Mouse (Mus musculus) liver, embryonic 11.5 days (tissue): ENCODE results near the gene Rdh9. TPM values are rescaled to one million over a fixed set of nuclear protein-coding genes. Genes with fewer than 3 reads are reported as not detected.

Experiments
- ATAC-seq: fragments of 200-750 bp; cut with Nextera tagmentation; replicated peaks from 2 replicates; pipeline ENCODE4 v1.8.0; 2017; ENCODE audit warnings: moderate number of reproducible peaks, mild to moderate bottlenecking, moderate TSS enrichment, moderate library complexity; ENCODE audit not compliant: low FRiP score
- DNase-seq: peaks from one replicate; pipeline ENCODE4 v3.0.0-alpha.2; 2017; ENCODE audit warnings: low spot score
- H3K27ac ChIP-seq: fragments of 300-500 bp; sonication (generic); 2 replicates; pipeline ENCODE4 v1.5.1; 2014; ENCODE audit warnings: mild to moderate bottlenecking, low read depth, low read length, control low read depth
- H3K27me3 ChIP-seq: fragments of 300-500 bp; sonication (generic); replicated peaks from 2 replicates; pipeline ENCODE4 v1.6.1; 2014; ENCODE audit warnings: low read length, mixed read lengths; ENCODE audit not compliant: control insufficient read depth, insufficient read depth
- H3K36me3 ChIP-seq: fragments of 300-500 bp; sonication (generic); 2 replicates; pipeline ENCODE4 v1.6.1; 2014; ENCODE audit warnings: mild to moderate bottlenecking, low read length, moderate library complexity, mixed read lengths; ENCODE audit not compliant: control insufficient read depth, insufficient read depth
- H3K4me1 ChIP-seq: fragments of 300-500 bp; sonication (generic); replicated peaks from 2 replicates; pipeline ENCODE4 v1.6.1; 2014; ENCODE audit warnings: low read length, mixed read lengths; ENCODE audit not compliant: control insufficient read depth, insufficient read depth
- H3K4me2 ChIP-seq: fragments of 300-500 bp; sonication (generic); 2 replicates; pipeline ENCODE4 v1.6.1; 2014; ENCODE audit warnings: mild to moderate bottlenecking, control low read depth, moderate library complexity
- H3K4me3 ChIP-seq: fragments of 300-500 bp; sonication (generic); 2 replicates; pipeline ENCODE4 v1.5.1; 2014; ENCODE audit warnings: low read depth, low read length, control low read depth
- H3K9ac ChIP-seq: fragments of 300-500 bp; sonication (generic); 2 replicates; pipeline ENCODE4 v1.6.1; 2014; ENCODE audit warnings: low read depth, low read length, control low read depth
- H3K9me3 ChIP-seq: fragments of 300-500 bp; sonication (generic); 2 replicates; pipeline ENCODE4 v1.6.1; 2016; ENCODE audit warnings: low read length, inconsistent platforms, mixed read lengths; ENCODE audit not compliant: control insufficient read depth
- WGBS: fragments of 180-500 bp; shearing (Covaris S2); extraction: QIAGEN DNeasy Blood & Tissue Kit; methylation state at CpG from one replicate; pipeline ENCODE4 v1.1.7; 2014; 5-methylcytosine and 5-hydroxymethylcytosine counted together
- polyA plus RNA-seq: library from polyadenylated mRNA; unstranded; fragments of >200 nt; fragmentation: Nextera tagmentation; extraction: Ambion mirVana; gene quantifications from 2 replicates; pipeline ENCODE4 v1.2.1, GENCODE M21; 2014

Gene Rdh9
- polyA plus RNA-seq, 1 experiment from 2014 or later = not detected

DNA sequence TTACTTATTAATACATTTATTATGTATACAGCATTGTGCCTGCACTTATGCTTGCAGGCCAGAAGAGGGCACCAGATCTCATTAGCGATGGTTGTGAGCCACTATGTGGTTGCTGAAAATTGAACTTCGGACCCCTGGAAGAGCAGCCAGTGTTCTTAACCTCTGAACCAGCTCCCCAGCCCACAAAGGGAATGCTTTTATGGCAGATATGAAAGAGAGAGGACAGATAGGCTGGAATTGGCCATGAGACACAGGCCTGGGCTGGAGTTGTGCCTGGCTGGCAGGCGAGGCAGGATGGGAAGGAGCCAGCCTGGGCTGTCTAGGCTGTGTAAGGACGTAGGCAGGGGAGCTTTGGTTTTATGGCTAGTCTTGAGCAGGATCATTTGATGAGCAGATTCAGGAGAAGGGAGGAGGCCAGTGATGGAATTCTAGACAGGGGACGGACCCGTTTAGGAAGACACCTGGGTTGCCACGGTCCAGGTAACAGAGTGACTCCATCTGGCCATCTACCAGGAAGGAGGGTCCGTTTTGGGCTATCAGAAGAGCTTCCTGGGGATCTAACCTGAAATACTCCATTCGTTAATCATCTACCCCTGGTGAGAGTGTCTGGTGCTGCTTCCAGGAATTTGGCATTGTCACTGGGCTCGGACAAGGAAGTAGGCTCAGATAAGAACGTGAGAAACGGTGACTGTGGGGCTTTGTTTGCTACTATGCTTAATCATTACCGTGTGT is 37.9 kb upstream of the Rdh9 start:
- peak overlapping the region; percentile 79 for H3K27ac ChIP-seq
- WGBS = 32% methylated on average over 13 of the region's 13 CpGs

DNA sequence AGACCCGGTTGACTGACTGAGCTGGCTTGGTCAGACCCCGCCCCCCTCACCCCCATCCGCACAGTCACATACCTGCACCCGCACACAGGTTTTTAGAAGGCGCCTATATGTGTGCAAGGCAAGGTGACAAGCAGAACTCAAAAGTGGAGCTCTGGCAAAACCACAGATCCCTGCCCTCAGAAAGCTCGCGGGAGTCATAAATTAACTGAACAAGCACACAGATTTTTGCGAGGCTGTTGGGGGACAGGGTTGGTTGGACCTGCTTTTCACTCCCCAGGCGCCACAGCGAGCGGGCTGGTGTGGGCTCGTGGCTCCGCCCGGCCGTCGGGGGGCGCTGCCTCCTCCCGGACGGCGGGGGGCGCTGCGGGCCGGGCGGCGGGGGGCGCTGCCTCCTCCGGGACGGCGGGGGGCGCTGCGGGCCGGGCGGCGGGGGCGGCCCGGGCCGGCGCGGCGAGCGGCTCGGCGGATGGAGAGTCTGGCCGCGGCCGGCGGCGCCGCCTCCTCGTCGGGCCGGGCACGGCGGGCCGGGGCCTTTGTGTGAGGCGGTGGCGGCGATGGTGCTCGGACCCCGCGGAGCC is 37.0 kb upstream of the Rdh9 start, which contains the start of gene Zbtb39:
Gene Zbtb39, plus strand, starts transcription at position 456 of the 578 bp plus-strand sequence.
- Histone ChIP-seq H3K4me2 (peak within 1 kb of the TSS; percentile 88), H3K27me3 (no peaks in the 10 kb centered on the region), H3K4me3 (peak within 1 kb of the TSS; percentile 96), H3K36me3 (peaks cover 26% of the 10 kb centered on the region), H3K9me3 (no peaks in the 10 kb centered on the region), H3K9ac (peak within 1 kb of the TSS; percentile 95), H3K4me1 (peaks cover 35% of the 10 kb centered on the region), H3K27ac (peak within 1 kb of the TSS; percentile 79)
- peak; percentile 77 for ATAC-seq
- peak; percentile 82 for DNase-seq
- WGBS = under 1% methylated on average over 56 of the region's 61 CpGs

More for the DNA sequence above, 37.9 kb upstream of the Rdh9 start:
- H3K9me3 ChIP-seq = no peaks in the 10 kb centered on the region
- peaks cover 18% of the 10 kb centered on the region for H3K36me3 ChIP-seq
- DNase-seq (no peak), ATAC-seq (peak; percentile 44)
- H3K4me3 ChIP-seq = peak overlapping the region; percentile 96
- no peaks in the 10 kb centered on the region for H3K27me3 ChIP-seq
- peak overlapping the region; percentile 88 for H3K4me2 ChIP-seq
- peak overlapping the region; percentile 41 for H3K9ac ChIP-seq
- peaks cover 41% of the 10 kb centered on the region for H3K4me1 ChIP-seq

GRCm38 (mm10) chr10:127739661-127740161 is 36.5 kb upstream of the Rdh9 start:
- Histone ChIP-seq H3K9ac (peak overlapping the region; percentile 95), H3K36me3 (peaks cover 30% of the 10 kb centered on the region), H3K4me3 (peak overlapping the region; percentile 96), H3K4me2 (peak overlapping the region; percentile 88), H3K9me3 (no peaks in the 10 kb centered on the region), H3K27ac (peak overlapping the region; percentile 79), H3K27me3 (no peaks in the 10 kb centered on the region), H3K4me1 (peaks cover 31% of the 10 kb centered on the region)
- ATAC-seq (peak; percentile 47), DNase-seq (peak; percentile 66)
- WGBS = under 1% methylated on average over 53 of the region's 55 CpGs

DNA sequence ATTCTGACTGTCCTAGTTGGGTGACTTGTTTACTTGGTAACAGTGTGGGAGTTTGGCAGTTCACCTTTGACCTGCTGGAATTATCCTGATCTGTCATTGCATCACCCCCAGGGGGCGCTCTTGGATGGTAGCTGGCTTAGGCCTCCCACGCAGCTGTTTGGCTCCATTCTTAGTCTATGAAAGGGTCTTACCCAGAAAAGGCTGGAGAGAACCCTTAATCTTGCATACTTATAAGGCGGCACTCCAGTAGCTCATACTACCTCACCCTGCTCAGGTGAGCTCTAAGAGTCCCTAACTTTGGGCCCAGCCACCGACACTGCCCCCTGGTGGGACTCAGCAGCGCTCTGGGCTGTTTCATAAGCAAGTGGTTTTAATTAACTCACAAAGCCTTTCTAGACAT is 31.5 kb upstream of the Rdh9 start:
- DNase-seq = no peak
- Histone ChIP-seq H3K4me1 (peaks cover 15% of the 10 kb centered on the region), H3K4me2 (no peak overlapping the region), H3K27ac (no peak overlapping the region), H3K9me3 (no peaks in the 10 kb centered on the region), H3K9ac (no peak overlapping the region), H3K4me3 (no peak overlapping the region), H3K36me3 (peaks cover 43% of the 10 kb centered on the region), H3K27me3 (no peaks in the 10 kb centered on the region)
- 67% methylated on average over 5 of the region's 5 CpGs for WGBS
- no peak for ATAC-seq

- Histone ChIP-seq H3K4me2 (no peak overlapping the region), H3K9ac (no peak overlapping the region), H3K4me1 (peaks cover 14% of the 10 kb centered on the region), H3K36me3 (peaks cover 43% of the 10 kb centered on the region), H3K27me3 (no peaks in the 10 kb centered on the region), H3K27ac (no peak overlapping the region), H3K9me3 (no peaks in the 10 kb centered on the region), H3K4me3 (no peak overlapping the region)
- DNase-seq (no peak), ATAC-seq (no peak)
- WGBS = 60% methylated on average over 5 of the region's 5 CpGs
These were observed 30.3 kb upstream of the Rdh9 start for GRCm38 (mm10) chr10:127745886-127746285.

DNA sequence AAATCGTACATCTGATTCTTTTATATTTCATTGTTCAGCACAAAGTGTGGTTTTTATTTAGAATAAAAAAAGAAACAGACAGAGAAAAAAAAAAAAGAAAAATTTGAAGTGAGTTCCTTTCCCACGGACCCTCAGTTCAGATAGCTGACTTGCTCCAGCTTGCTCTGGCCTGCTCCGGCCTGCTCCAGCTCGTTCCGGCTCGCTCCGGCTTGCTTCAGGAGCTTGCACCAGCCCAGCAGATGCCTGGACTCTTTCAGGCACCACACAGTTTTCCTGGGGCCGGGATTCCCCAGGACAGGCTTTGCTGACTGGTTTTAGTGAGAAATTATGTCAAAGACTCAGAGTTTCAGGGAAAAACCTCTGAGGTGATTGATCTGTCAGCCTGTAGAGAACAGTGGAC is 28.9 kb upstream of the Rdh9 start:
- peaks cover 36% of the 10 kb centered on the region for H3K36me3 ChIP-seq
- H3K4me2 ChIP-seq = no peak overlapping the region
- peaks cover 18% of the 10 kb centered on the region for H3K4me1 ChIP-seq
- H3K9ac ChIP-seq = no peak overlapping the region
- no peaks in the 10 kb centered on the region for H3K9me3 ChIP-seq
- ATAC-seq = no peak
- no peak for DNase-seq
- H3K27ac ChIP-seq = no peak overlapping the region
- no peak overlapping the region for H3K4me3 ChIP-seq
- no peaks in the 10 kb centered on the region for H3K27me3 ChIP-seq
- 87% methylated on average over 8 of the region's 8 CpGs for whole genome bisulfite sequencing

DNA sequence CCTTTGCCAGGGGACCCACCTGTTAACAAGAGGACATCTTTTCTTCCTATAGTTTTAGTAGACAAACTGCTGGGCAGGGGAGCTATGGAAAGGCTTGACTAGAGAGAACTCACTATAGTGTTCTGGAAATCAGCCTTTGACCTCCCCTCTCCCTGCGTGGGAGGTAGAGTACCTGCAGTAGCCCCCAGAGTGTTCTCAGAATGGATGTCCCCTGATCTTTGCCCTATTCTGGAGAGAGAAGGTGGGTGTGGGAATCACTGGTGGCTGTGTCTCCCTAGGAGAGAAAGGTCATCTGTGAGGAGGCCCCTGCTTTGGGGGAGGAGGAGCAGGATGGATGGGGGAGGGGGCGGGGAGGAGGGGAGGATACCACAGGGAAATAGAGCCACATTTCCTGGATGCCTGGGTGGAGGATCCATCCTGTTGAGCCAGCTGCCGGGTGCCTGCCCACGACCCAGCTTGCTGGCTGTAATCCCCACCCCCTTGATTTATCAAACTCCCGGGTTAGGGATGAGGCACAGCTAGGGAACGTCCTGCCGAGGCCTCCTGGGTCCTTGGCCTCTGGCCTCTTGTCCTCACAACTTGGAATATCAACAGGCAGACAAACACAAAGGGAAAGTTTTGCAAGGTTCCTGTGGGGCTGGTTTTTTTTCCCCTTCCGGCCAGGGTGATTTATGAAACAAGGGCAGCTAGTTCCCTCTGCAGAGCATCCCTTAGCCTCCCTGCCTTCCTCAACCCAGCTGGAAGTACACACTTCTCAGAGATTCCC is 27.2 kb upstream of the Rdh9 start:
- DNase-seq (no peak), ATAC-seq (peak; percentile 44)
- peak overlapping the region; percentile 54 for H3K27ac ChIP-seq
- H3K9me3 ChIP-seq = no peaks in the 10 kb centered on the region
- H3K9ac ChIP-seq = no peak overlapping the region
- H3K4me2 ChIP-seq = peak overlapping the region; percentile 46
- peaks cover 19% of the 10 kb centered on the region for H3K36me3 ChIP-seq
- 15% methylated on average over 7 of the region's 8 CpGs for WGBS
- H3K4me3 ChIP-seq = peak overlapping the region; percentile 23
- H3K4me1 ChIP-seq = peaks cover 18% of the 10 kb centered on the region
- no peaks in the 10 kb centered on the region for H3K27me3 ChIP-seq

GRCm38 (mm10) chr10:127750136-127750777 is 25.9 kb upstream of the Rdh9 start:
- ATAC-seq (no peak), DNase-seq (no peak)
- H3K4me1 ChIP-seq = peaks cover 26% of the 10 kb centered on the region
- H3K4me3 ChIP-seq = peak overlapping the region; percentile 23
- peak overlapping the region; percentile 51; the same call in 1 of the 2 replicates for H3K27ac ChIP-seq
- H3K9me3 ChIP-seq = no peaks in the 10 kb centered on the region
- WGBS = 52% methylated on average over 24 of the region's 24 CpGs
- peak overlapping the region; percentile 46 for H3K4me2 ChIP-seq
- H3K27me3 ChIP-seq = no peaks in the 10 kb centered on the region
- no peak overlapping the region for H3K9ac ChIP-seq
- H3K36me3 ChIP-seq = peaks cover 12% of the 10 kb centered on the region
